Mouse (Mus musculus) c-Kit-negative CD71-positive TER-119-positive erythroid progenitor cells, embryonic 14.5 days (primary cell): Measurements from ENCODE around the gene Birc3.
A peak's percentile ranks its signal among the peaks of the same experiment; 100 is the strongest.
"Not testable (repeated sequence)": the region's sequence is repeated elsewhere in the genome, so short reads cannot be mapped to it uniquely, and the experiment has no call there.

ENCODE experiments used
- DNase-seq: peaks from one replicate; pipeline ENCODE4 v3.0.0-alpha.2; 2013; ENCODE audit warnings: low read depth, low spot score

Gene Birc3

GRCm38 (mm10) chr9:7872775-7873439 lies at the start of gene Birc3:
Gene Birc3, minus strand, starts transcription at chr9:7873186.
- peak; percentile 42 for DNase-seq

- DNase-seq, result no peak
Observed at GRCm38 (mm10) chr9:7914925-7915324, 41.9 kb upstream of the Birc3 start.

- DNase-seq, result no peak
Observed at GRCm38 (mm10) chr9:7914487-7914886, 41.5 kb upstream of the Birc3 start.

- no peak for DNase-seq
Observed at GRCm38 (mm10) chr9:7913953-7914352, 41.0 kb upstream of the Birc3 start.

GRCm38 (mm10) chr9:7907351-7907985 lies 34.5 kb upstream of the Birc3 start:
- no peak for DNase-seq

- DNase-seq, result no peak
Observed at GRCm38 (mm10) chr9:7906564-7906963, 33.6 kb upstream of the Birc3 start.

GRCm38 (mm10) chr9:7903825-7904224 lies 30.8 kb upstream of the Birc3 start:
- DNase-seq, result no peak

GRCm38 (mm10) chr9:7903262-7903661 lies 30.3 kb upstream of the Birc3 start:
- no peak for DNase-seq

- DNase-seq, result no peak
Observed at GRCm38 (mm10) chr9:7902311-7902710, 29.3 kb upstream of the Birc3 start.

GRCm38 (mm10) chr9:7900965-7901364 lies 28.0 kb upstream of the Birc3 start:
- DNase-seq, result no peak

GRCm38 (mm10) chr9:7897502-7897901 lies 24.5 kb upstream of the Birc3 start:
- DNase-seq, result peak; percentile 37

- DNase-seq, result not testable (repeated sequence)
Observed at GRCm38 (mm10) chr9:7891796-7892195, 18.8 kb upstream of the Birc3 start.

- no peak for DNase-seq
Observed at GRCm38 (mm10) chr9:7891177-7891576, 18.2 kb upstream of the Birc3 start.

- no peak for DNase-seq
Observed at GRCm38 (mm10) chr9:7884346-7884745, 11.4 kb upstream of the Birc3 start.

- no peak for DNase-seq
Observed at GRCm38 (mm10) chr9:7882304-7882865, 9.4 kb upstream of the Birc3 start.

GRCm38 (mm10) chr9:7873511-7874211 lies 675 bp upstream of the Birc3 start:
- DNase-seq, result no peak

- DNase-seq, result no peak
Observed at GRCm38 (mm10) chr9:7872044-7872774, 777 bp downstream of the Birc3 start.

GRCm38 (mm10) chr9:7871316-7872043 lies 1.5 kb downstream of the Birc3 start:
- DNase-seq, result no peak

GRCm38 (mm10) chr9:7870556-7871315 lies 2.2 kb downstream of the Birc3 start:
- no peak for DNase-seq

- DNase-seq, result no peak
Observed at GRCm38 (mm10) chr9:7868838-7869491, 4.0 kb downstream of the Birc3 start.
